Mouse (Mus musculus) forebrain, embryonic 12.5 days (tissue): ENCODE results near the gene Ttyh1. TPM values are rescaled to one million over a fixed set of nuclear protein-coding genes. Genes with fewer than 3 reads are reported as not detected.

Source experiments
- ATAC-seq: fragments of 200-750 bp; cut with Nextera tagmentation; 2 replicates; pipeline ENCODE4 v1.8.0; 2017; ENCODE audit warnings: moderate TSS enrichment; ENCODE audit not compliant: low FRiP score
- H3K27ac ChIP-seq: fragments of 300-500 bp; sonication (generic); 2 replicates; pipeline ENCODE4 v1.5.1; 2016; ENCODE audit warnings: mild to moderate bottlenecking
- H3K27me3 ChIP-seq: fragments of 300-500 bp; sonication (generic); 2 replicates; pipeline ENCODE4 v1.6.1; 2016; ENCODE audit warnings: mild to moderate bottlenecking
- H3K36me3 ChIP-seq: fragments of 300-500 bp; sonication (generic); replicated peaks from 2 replicates; pipeline ENCODE4 v1.6.1; 2016; ENCODE audit warnings: mild to moderate bottlenecking
- H3K4me1 ChIP-seq: fragments of 300-500 bp; sonication (generic); 2 replicates; pipeline ENCODE4 v1.6.1; 2016
- H3K4me2 ChIP-seq: fragments of 300-500 bp; sonication (generic); 2 replicates; pipeline ENCODE4 v1.6.1; 2016; ENCODE audit warnings: mild to moderate bottlenecking, moderate library complexity
- H3K4me3 ChIP-seq: fragments of 300-500 bp; sonication (generic); replicated peaks from 2 replicates; pipeline ENCODE4 v1.5.1; 2016; ENCODE audit warnings: mild to moderate bottlenecking
- H3K9ac ChIP-seq: fragments of 300-500 bp; sonication (generic); 2 replicates; pipeline ENCODE4 v1.6.1; 2016; ENCODE audit warnings: mild to moderate bottlenecking
- H3K9me3 ChIP-seq: fragments of 300-500 bp; sonication (generic); 2 replicates; pipeline ENCODE4 v1.6.1; 2016
- WGBS: fragments of 180-500 bp; shearing (Covaris S2); methylation state at CpG from one replicate; pipeline ENCODE4 v1.1.7; 2016; 5-methylcytosine and 5-hydroxymethylcytosine counted together
- polyA plus RNA-seq: library from polyadenylated mRNA; unstranded; fragments of >200 nt; fragmentation: Nextera tagmentation; extraction: Ambion mirVana; gene quantifications from 2 replicates; pipeline ENCODE4 v1.2.1, GENCODE M21; 2016

Gene Ttyh1
- polyA plus RNA-seq, 1 experiment from 2014 or later = 131 TPM

DNA sequence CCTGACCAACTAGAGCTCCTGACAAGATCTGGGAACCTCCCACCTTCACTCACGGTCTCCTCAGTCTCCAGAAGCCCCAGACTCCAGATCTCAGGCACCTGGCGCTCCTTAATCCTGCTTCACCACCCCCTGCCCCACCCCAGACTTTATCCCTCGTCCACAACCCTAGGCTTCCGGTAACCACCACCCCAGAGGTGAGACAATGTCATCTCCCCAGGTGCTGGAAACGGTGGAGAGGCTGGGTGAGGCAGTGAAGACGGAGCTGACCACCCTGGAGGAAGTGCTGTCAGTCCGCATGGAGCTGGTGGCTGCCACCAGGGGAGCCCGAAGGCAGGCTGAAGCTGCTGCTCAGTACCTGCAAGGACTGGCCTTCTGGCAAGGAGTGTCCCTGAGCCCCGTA, 6.1 kb downstream of the Ttyh1 start:
- Histone ChIP-seq H3K4me1 (peaks cover 63% of the 10 kb centered on the region), H3K4me2 (peak overlapping the region; percentile 65), H3K27me3 (no peaks in the 10 kb centered on the region), H3K9ac (peak overlapping the region; percentile 44), H3K9me3 (no peaks in the 10 kb centered on the region), H3K27ac (peak overlapping the region; percentile 94), H3K36me3 (peaks cover 51% of the 10 kb centered on the region), H3K4me3 (peak overlapping the region; percentile 25)
- no peak for ATAC-seq
- 23% methylated on average over 9 of the region's 9 CpGs for WGBS

DNA sequence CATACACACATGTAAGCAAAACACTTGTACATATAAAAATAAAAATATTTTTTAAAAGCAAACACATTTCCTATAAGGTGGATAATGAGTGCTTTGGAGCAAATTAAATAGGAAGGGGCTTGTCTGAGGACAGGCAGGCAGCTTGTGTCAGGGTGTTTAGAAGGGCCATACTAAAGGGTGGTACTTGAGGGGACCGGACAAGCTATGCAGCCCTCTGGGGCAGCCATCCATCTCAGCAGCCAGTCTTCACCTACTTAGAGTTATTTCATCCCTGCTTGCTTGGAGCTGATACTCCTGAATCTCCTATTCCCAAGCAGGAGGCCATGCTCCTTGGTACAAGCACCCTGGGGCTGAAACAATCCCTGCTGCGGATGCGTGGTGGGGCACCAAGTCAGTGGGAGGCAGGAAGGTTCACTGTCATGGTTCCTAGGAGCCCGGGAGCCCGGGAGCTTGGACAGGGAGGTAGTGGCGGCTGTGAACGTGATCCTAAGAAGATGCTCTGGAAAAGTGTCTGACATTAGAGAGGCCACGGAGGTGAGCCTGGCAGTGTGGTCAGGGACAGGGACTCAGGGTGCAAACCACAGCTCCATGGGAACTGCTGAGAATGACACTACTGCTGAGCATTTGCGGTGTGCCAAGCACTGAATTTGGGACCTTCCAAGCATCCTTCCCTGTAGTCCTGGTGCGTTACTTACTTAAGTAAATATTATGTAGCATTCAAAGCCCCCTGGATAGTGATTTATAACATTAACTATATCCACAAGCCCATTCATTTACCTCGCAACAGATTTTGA, 8.0 kb downstream of the Ttyh1 start:
- H3K4me2 ChIP-seq = no peak overlapping the region
- H3K4me1 ChIP-seq = peaks cover 58% of the 10 kb centered on the region
- H3K9me3 ChIP-seq = no peaks in the 10 kb centered on the region
- H3K4me3 ChIP-seq = no peak overlapping the region
- 91% methylated on average over 11 of the region's 11 CpGs for WGBS
- H3K9ac ChIP-seq = no peak overlapping the region
- H3K27me3 ChIP-seq = no peaks in the 10 kb centered on the region
- H3K36me3 ChIP-seq = peaks cover 58% of the 10 kb centered on the region
- peak overlapping the region; percentile 56; the same call in 1 of the 2 replicates for H3K27ac ChIP-seq
- no peak for ATAC-seq

DNA sequence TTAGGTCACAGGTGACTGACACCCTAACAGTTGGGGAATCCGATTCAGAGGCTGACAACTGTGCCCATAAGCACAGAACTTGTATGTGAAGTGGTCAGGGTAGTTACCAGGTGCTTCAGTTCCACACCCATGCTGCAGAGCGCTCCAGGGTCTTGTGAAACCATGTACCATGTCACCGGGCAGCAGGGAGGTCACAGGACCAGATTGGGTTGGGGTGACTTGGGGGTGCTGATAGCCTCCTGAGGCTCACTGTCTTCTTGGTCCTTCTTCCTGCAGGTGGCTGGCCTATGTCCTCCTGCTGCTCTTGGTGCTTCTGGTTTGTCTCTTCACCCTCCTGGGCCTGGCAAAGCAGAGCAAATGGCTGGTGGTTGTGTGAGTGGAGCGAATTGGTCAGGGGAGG, 8.7 kb downstream of the Ttyh1 start:
- no peak overlapping the region for H3K4me2 ChIP-seq
- peaks cover 65% of the 10 kb centered on the region for H3K36me3 ChIP-seq
- H3K27ac ChIP-seq = no peak overlapping the region
- H3K9me3 ChIP-seq = no peaks in the 10 kb centered on the region
- no peak overlapping the region for H3K9ac ChIP-seq
- peaks cover 51% of the 10 kb centered on the region for H3K4me1 ChIP-seq
- no peak for ATAC-seq
- H3K4me3 ChIP-seq = no peak overlapping the region
- no peaks in the 10 kb centered on the region for H3K27me3 ChIP-seq
- WGBS = 88% methylated on average over 4 of the region's 4 CpGs

DNA sequence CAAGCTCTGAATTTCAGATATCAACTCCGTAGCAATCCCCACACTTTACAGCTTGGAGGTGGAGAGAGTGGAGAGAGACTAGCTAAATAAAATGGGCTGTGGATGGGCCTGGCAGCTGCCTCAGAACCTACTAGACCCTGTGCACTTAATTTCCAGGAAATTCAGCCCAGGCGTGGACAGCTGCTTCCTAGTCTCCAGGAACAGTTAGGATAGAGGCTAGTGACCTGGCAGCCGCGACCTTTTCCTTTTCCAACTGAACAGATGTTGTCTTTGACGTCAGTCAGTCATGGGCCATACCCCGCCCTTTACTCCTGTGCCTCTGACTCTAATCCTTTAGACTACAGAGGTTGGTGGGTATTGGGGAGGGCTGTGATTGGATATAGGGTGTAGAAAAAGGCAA, 9.7 kb downstream of the Ttyh1 start:
- WGBS = 70% methylated on average over 6 of the region's 6 CpGs
- ATAC-seq = no peak
- Histone ChIP-seq H3K27me3 (no peaks in the 10 kb centered on the region), H3K4me1 (peaks cover 41% of the 10 kb centered on the region), H3K36me3 (peaks cover 75% of the 10 kb centered on the region), H3K27ac (peak overlapping the region; percentile 82), H3K9me3 (no peaks in the 10 kb centered on the region), H3K4me2 (no peak overlapping the region), H3K9ac (no peak overlapping the region), H3K4me3 (no peak overlapping the region)

DNA sequence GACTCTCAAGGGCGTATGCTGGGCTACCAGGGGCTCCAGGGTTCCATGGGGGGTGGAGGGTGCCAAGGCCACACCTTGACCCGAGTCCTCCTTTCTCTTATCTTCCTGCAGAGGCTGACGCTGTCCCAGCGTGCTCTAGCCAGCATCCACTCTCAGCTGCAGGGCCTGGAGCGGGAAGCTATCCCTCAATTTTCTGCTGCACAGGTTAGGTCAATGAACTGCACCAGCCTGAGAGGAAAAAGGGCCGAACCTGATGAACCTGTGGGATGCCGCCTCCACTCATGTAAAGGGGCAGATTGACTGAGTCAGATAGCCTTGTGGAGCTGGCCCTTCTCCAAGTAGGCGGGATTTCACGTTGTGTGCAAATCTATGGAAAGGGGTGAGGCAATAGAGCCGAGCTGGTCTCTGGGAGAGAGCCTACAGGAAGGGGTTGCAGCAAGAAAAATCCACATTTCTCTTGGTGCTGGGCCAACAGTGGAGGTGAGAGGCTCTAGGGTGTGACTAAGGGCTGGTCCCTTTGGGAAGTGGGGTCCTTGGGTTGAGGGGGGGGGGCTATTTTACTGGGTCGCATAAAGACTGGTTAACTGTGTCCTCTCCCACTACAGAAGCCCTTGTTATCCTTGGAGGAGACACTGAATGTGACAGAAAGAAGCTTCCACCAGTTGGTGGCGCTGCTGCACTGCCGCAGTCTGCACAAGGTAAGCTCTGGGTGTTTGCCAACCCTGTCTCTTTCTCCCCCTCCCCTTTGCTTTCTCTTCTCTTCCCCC, 11.7 kb downstream of the Ttyh1 start:
- H3K9me3 ChIP-seq = no peaks in the 10 kb centered on the region
- H3K27ac ChIP-seq = peak overlapping the region; percentile 82
- H3K4me2 ChIP-seq = peak overlapping the region; percentile 21; the same call in 1 of the 2 replicates
- H3K4me1 ChIP-seq = peaks cover 26% of the 10 kb centered on the region
- H3K27me3 ChIP-seq = no peaks in the 10 kb centered on the region
- H3K4me3 ChIP-seq = peak overlapping the region; percentile 7; the same call in 1 of the 2 replicates
- 0 out of 2 replicates have a peak overlapping the region, but pooled peaks have one; percentile 29 for H3K9ac ChIP-seq
- peaks cover 71% of the 10 kb centered on the region for H3K36me3 ChIP-seq
- WGBS = 38% methylated on average over 13 of the region's 13 CpGs
- peak; percentile 84 for ATAC-seq

DNA sequence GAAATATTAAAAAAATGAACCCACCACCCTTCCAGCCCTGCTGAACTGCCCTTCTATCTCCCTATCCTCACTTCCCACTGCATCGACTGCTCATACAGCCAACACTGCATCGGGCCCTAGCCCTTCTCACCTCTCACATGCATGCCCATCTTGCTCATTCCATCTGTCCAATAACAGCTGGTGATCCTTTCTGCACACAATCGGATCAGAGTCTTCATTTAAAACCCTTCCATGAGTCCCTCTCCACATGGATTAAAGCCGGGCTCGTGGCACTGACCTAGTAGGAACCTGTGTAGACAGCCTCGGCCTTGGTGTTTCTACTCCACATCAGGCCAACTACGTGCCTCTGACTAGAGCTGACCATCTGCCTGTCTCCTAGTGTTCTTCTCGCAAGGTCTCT, 12.8 kb downstream of the Ttyh1 start:
- Histone ChIP-seq H3K4me2 (no peak overlapping the region), H3K27me3 (no peaks in the 10 kb centered on the region), H3K9me3 (no peaks in the 10 kb centered on the region), H3K4me1 (peaks cover 21% of the 10 kb centered on the region), H3K36me3 (peaks cover 61% of the 10 kb centered on the region), H3K9ac (0 out of 2 replicates have a peak overlapping the region, but pooled peaks have one; percentile 29), H3K4me3 (0 out of 2 replicates have a peak overlapping the region, but pooled peaks have one; percentile 7), H3K27ac (peak overlapping the region; percentile 82)
- no peak for ATAC-seq
- 87% methylated on average over 8 of the region's 8 CpGs for WGBS

DNA sequence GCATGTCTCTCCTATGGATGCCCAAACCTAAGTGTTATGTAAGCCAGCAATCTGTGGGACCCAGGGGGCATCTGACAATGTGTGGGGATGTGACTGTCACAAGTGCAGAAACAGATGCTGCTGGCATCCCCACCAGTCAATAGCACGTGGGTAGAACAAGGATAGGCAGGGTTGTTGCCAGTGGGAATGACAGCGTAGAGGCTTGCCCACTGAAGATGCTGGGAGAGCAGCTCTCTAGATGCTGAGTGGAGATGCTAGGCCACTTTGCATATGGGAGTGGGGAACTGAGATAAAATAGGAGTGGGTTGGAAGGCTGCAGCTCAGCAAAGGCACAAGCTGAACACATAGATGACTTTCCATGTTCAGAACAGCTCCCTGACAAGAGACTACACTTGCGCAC, 13.4 kb downstream of the Ttyh1 start:
- no peaks in the 10 kb centered on the region for H3K27me3 ChIP-seq
- H3K27ac ChIP-seq = no peak overlapping the region
- 89% methylated on average over 3 of the region's 3 CpGs for WGBS
- H3K9me3 ChIP-seq = no peaks in the 10 kb centered on the region
- peaks cover 54% of the 10 kb centered on the region for H3K36me3 ChIP-seq
- no peak overlapping the region for H3K4me2 ChIP-seq
- H3K4me1 ChIP-seq = peaks cover 21% of the 10 kb centered on the region
- no peak for ATAC-seq
- H3K9ac ChIP-seq = peak overlapping the region; percentile 12; the same call in 1 of the 2 replicates
- no peak overlapping the region for H3K4me3 ChIP-seq

DNA sequence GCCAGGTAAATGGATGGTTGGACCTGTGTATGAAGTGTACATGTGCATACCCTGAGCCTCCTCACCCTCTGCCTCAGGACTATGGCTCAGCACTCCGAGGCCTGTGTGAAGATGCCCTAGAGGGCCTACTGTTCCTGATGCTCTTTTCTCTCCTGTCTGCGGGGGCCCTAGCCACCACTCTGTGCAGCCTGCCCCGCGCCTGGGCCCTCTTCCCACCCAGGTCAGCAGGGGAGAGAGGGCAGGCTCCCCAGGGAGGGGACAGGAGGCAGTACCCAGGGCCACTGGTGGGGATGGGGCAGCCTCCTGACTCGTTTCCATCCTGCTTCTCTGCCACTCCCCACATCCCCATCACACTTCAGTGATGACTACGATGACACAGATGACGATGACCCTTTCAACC, 13.8 kb downstream of the Ttyh1 start:
- peaks cover 50% of the 10 kb centered on the region for H3K36me3 ChIP-seq
- no peak overlapping the region for H3K4me3 ChIP-seq
- WGBS = 88% methylated on average over 7 of the region's 7 CpGs
- H3K4me1 ChIP-seq = peaks cover 25% of the 10 kb centered on the region
- H3K9me3 ChIP-seq = no peaks in the 10 kb centered on the region
- no peak overlapping the region for H3K4me2 ChIP-seq
- no peak for ATAC-seq
- H3K27me3 ChIP-seq = no peaks in the 10 kb centered on the region
- H3K9ac ChIP-seq = 0 out of 2 replicates have a peak overlapping the region, but pooled peaks have one; percentile 7
- no peak overlapping the region for H3K27ac ChIP-seq

DNA sequence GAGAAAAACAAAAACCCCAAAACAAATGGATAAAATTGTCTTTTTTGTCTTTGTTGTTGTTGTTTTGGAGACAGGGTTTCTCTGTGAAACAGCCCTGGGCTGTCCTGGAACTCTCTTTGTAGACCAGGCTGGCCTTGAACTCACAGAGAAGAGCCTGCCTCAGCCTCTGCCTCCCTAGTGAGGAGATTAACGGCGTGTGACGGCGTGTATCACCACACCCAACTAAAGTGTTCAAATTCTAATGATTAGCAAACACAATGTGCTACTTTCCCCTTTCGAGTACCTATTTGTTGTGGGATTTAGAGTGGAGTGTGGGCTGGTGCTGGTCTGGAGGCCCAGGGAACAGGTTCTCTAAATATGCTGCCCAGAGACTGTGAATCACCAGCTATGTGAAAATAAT, 15.7 kb downstream of the Ttyh1 start:
- Histone ChIP-seq H3K27me3 (no peaks in the 10 kb centered on the region), H3K4me3 (no peak overlapping the region), H3K9ac (no peak overlapping the region), H3K4me2 (no peak overlapping the region), H3K4me1 (peaks cover 34% of the 10 kb centered on the region), H3K27ac (no peak overlapping the region), H3K36me3 (peaks cover 50% of the 10 kb centered on the region), H3K9me3 (no peaks in the 10 kb centered on the region)
- ATAC-seq = no peak
- 73% methylated on average over 5 of the region's 5 CpGs for WGBS

DNA sequence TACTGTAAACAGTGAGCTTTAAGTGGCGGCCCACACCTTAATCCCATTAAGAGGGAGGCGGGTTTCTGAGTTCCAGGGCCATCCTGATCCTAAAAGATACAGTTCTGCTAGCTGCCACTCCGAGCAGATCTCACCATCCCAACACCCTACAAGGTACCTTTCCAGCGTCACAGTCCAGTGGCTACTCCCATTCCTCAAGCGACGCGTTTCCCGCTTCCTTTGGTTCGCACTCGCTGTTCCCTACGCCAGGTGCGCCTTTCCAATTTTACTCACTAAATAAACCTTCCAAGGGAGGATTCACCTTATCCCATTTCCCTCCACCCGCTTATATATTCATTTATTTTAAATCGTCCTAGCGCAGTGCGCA, 17.2 kb downstream of the Ttyh1 start:
- Histone ChIP-seq H3K9ac (peak overlapping the region; percentile 56), H3K4me3 (peak overlapping the region; percentile 81), H3K27me3 (no peaks in the 10 kb centered on the region), H3K27ac (peak overlapping the region; percentile 87), H3K36me3 (peaks cover 62% of the 10 kb centered on the region), H3K9me3 (no peaks in the 10 kb centered on the region), H3K4me1 (peaks cover 20% of the 10 kb centered on the region), H3K4me2 (peak overlapping the region; percentile 81)
- peak; percentile 32 for ATAC-seq
- under 1% methylated on average over 16 of the region's 16 CpGs for WGBS

DNA sequence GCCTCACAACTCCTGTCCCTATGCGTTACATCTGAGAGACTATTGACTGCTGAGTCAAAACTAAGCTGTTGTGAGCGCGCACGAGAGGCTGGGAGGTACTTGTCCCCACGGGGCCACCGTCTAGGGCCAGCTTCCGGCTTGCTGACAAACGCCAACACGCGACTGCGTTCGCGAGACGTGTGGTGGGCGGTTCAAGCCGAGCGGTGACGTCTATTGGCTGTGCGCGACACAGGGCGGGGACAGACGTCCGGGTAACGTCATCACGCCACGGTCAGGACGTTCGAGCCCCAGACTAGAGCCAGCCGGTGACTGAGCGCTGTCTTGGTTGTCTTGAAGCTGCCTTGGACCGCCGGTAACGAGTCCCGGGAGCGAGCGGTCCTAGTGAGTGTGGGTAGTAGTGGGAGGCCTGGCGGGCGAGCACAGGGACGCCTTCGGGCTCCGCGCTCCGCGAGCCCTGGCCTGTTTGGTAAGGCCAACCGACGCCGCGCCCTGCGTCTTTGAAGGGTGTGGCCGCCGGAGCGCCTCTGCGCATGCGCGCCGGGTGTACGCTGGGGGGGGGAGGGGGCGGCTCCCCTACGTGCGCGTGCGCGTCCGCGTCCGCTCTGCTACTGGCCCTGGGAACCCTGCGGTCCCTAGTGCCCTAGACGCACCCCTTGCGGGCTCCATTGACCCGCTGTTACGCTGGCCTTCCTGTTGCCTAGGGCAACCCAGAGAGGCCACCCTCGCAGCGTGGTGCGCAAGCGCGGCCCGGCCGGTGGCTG, 17.7 kb downstream of the Ttyh1 start, which contains the start of gene Leng8:
Gene Leng8 (plus strand): TSS at position 269 of the 761 bp plus-strand sequence.
- peak; percentile 98 for ATAC-seq
- Histone ChIP-seq H3K4me2 (peak within 1 kb of the TSS; percentile 81), H3K27ac (peak within 1 kb of the TSS; percentile 92), H3K4me3 (peak within 1 kb of the TSS; percentile 81), H3K9me3 (no peaks in the 10 kb centered on the region), H3K27me3 (no peaks in the 10 kb centered on the region), H3K9ac (peak within 1 kb of the TSS; percentile 77), H3K4me1 (peaks cover 17% of the 10 kb centered on the region), H3K36me3 (peaks cover 62% of the 10 kb centered on the region)
- WGBS = under 1% methylated on average over 50 of the region's 78 CpGs

DNA sequence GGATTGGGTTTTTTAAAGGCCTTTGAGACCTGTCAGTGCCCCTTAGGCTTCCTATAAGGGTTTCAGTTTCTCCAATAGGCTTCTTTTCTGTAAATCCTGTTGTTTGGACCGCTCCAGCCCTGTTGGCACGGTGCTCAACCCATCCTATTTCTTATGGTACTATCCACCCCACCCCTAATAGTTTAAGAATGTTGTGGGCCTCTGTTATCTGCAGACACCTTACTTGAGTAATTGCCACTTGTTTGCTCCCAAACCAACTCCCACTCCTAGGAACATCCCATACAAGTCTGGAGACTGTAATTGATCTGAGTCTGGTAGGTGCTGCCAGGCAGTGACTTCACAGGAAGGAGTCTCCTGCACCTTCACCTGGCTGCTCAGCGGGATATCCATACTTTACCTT, 18.5 kb downstream of the Ttyh1 start:
- Histone ChIP-seq H3K9me3 (no peaks in the 10 kb centered on the region), H3K4me3 (peak overlapping the region; percentile 81), H3K36me3 (peaks cover 62% of the 10 kb centered on the region), H3K27ac (peak overlapping the region; percentile 92), H3K4me2 (peak overlapping the region; percentile 81), H3K27me3 (no peaks in the 10 kb centered on the region), H3K4me1 (peaks cover 17% of the 10 kb centered on the region), H3K9ac (peak overlapping the region; percentile 77)
- ATAC-seq = no peak
- 50% methylated on average over 3 of the region's 3 CpGs for WGBS
